13 mouse cellular contexts compared by ENCODE assay signal in genomic region chr2:120098781-120099202, GRCm38 (mm10). TPM values are rescaled to one million over a fixed set of nuclear protein-coding genes. Genes with fewer than 3 reads are reported as not detected.
A peak's percentile ranks its signal among the peaks of the same experiment; 100 is the strongest.
DNase-seq lines count a peak whose midpoint lies in the region; ATAC-seq and TF ChIP-seq lines count a peak whose summit lies in the region.
"Had no signal": no experiment of that assay in that cellular context is flagged by ENCODE, and none has a peak within 500 bp of the region (broad histone marks: within the 10 kb centered on the region; RNA-seq: fewer than 3 reads in every experiment).

No protein-coding gene starts in this region.

- TF ChIP-seq POLR2A in embryonic fibroblast, embryonic 13.5 days (IDR thresholded peaks at IDR 0.05; ENCODE audit: low read depth, low read length), result no peak

- no peak for DNase-seq in lung, postnatal 36 days
- DNase-seq in adrenal gland, adult 8-10 months, result no peak
- no peak for DNase-seq in ovary, postnatal 14 days (ENCODE audit: low spot score)
- DNase-seq: kidney, adult 9 months; layer of hippocampus, postnatal 36 days; liver, embryonic 13.5 days; thymus, adult 18-20 months had no signal

- H3K27ac ChIP-seq in lung, embryonic 15.5 days, result peak overlapping the region; percentile 71
- H3K27ac ChIP-seq in embryonic fibroblast, embryonic 13.5 days (ENCODE audit: insufficient read depth, low read length), result peak overlapping the region; percentile 59
- peak overlapping the region; percentile 96 for H3K27ac ChIP-seq in heart, embryonic 15.5 days
- H3K27ac ChIP-seq in stomach, embryonic 14.5 days (ENCODE audit: low read length), result peak overlapping the region; percentile 62; the same call in 1 of the 2 replicates
- H3K27ac ChIP-seq: liver, embryonic 13.5 days had no signal

- no peak for TF ChIP-seq CTCF in embryonic fibroblast, embryonic 13.5 days (IDR thresholded peaks at IDR 0.05; ENCODE audit: borderline replicate concordance, insufficient read depth, low read length)

- H3K4me2 ChIP-seq in lung, embryonic 15.5 days, result no peak overlapping the region
- H3K4me2 ChIP-seq in heart, embryonic 15.5 days, result peak overlapping the region; percentile 11; the same call in 1 of the 2 replicates
- H3K4me2 ChIP-seq in stomach, embryonic 14.5 days (replicated peaks; ENCODE audit: low read depth, low read length), result no peak overlapping the region
- H3K4me2 ChIP-seq: liver, embryonic 13.5 days had no signal

- peaks cover 5% of the 10 kb centered on the region; the same call in 1 of the 2 replicates for H3K36me3 ChIP-seq in lung, embryonic 15.5 days
- H3K36me3 ChIP-seq in heart, embryonic 15.5 days, result peaks cover 17% of the 10 kb centered on the region; the same call in 1 of the 2 replicates
- peaks cover 5% of the 10 kb centered on the region; the same call in 1 of the 2 replicates for H3K36me3 ChIP-seq in stomach, embryonic 14.5 days (ENCODE audit: control insufficient read depth, insufficient read depth, low read length)

- H3K9me3 ChIP-seq in lung, embryonic 15.5 days, result no peaks in the 10 kb centered on the region
- H3K9me3 ChIP-seq in heart, embryonic 15.5 days (replicated peaks), result no peaks in the 10 kb centered on the region
- no peaks in the 10 kb centered on the region for H3K9me3 ChIP-seq in stomach, embryonic 14.5 days (ENCODE audit: control insufficient read depth, low read depth, low read length)
- H3K9me3 ChIP-seq: liver, embryonic 13.5 days had no signal

- no peak overlapping the region for H3K9ac ChIP-seq in lung, embryonic 15.5 days
- H3K9ac ChIP-seq in heart, embryonic 15.5 days, result peak overlapping the region; percentile 34; the same call in 1 of the 2 replicates
- H3K9ac ChIP-seq in stomach, embryonic 14.5 days (replicated peaks; ENCODE audit: low read depth, low read length), result no peak overlapping the region
- H3K9ac ChIP-seq: liver, embryonic 13.5 days had no signal

- ATAC-seq in lung, embryonic 15.5 days (ENCODE audit: borderline replicate concordance, extremely low read depth, low FRiP score, low TSS enrichment), result 0 out of 2 replicates have a peak, but pooled peaks have one; percentile 17
- peak; percentile 86 for ATAC-seq in heart, embryonic 15.5 days (replicated peaks; ENCODE audit: insufficient number of reproducible peaks, insufficient read depth, low FRiP score, low read depth)
- ATAC-seq in stomach, embryonic 14.5 days (ENCODE audit: insufficient number of reproducible peaks, insufficient read depth, low FRiP score, low read depth), result no peak
- ATAC-seq: activated CD4-positive, CD25-positive, alpha-beta regulatory T cell, adult 4 months; forebrain, embryonic 14.5 days had no signal

- no peak overlapping the region for H3K4me3 ChIP-seq in lung, embryonic 15.5 days
- H3K4me3 ChIP-seq in embryonic fibroblast, embryonic 13.5 days (ENCODE audit: insufficient read depth, low read length), result no peak overlapping the region
- H3K4me3 ChIP-seq in heart, embryonic 15.5 days, result no peak overlapping the region
- no peak overlapping the region for H3K4me3 ChIP-seq in stomach, embryonic 14.5 days (ENCODE audit: low read depth, low read length)
- H3K4me3 ChIP-seq: liver, embryonic 13.5 days had no signal

- H3K27me3 ChIP-seq in lung, embryonic 15.5 days, result no peaks in the 10 kb centered on the region
- H3K27me3 ChIP-seq in heart, embryonic 15.5 days, result no peaks in the 10 kb centered on the region
- no peaks in the 10 kb centered on the region for H3K27me3 ChIP-seq in stomach, embryonic 14.5 days (ENCODE audit: control insufficient read depth, insufficient read depth, low read length)
- H3K27me3 ChIP-seq: liver, embryonic 13.5 days had no signal

- 21% methylated on average over 8 of the region's 8 CpGs for WGBS in lung, embryonic 15.5 days
- 13% methylated on average over 8 of the region's 8 CpGs for WGBS in heart, embryonic 15.5 days
- WGBS in stomach, embryonic 14.5 days, result 37% methylated on average over 8 of the region's 8 CpGs

- peaks cover 40% of the 10 kb centered on the region for H3K4me1 ChIP-seq in lung, embryonic 15.5 days
- peaks cover 24% of the 10 kb centered on the region for H3K4me1 ChIP-seq in embryonic fibroblast, embryonic 13.5 days (ENCODE audit: control insufficient read depth, insufficient read depth, low read length)
- peaks cover 60% of the 10 kb centered on the region for H3K4me1 ChIP-seq in heart, embryonic 15.5 days (replicated peaks)
- H3K4me1 ChIP-seq in stomach, embryonic 14.5 days (ENCODE audit: control insufficient read depth, insufficient read depth, low read length), result peaks cover 23% of the 10 kb centered on the region

RNA-seq across cellular contexts. Expression of gene Ehd4, which starts 55.6 kb away (rescaled TPM):
- 89.4 and 96.5 TPM in 2 replicates for polyA plus RNA-seq in lung, embryonic 15.5 days (2015; fragmentation: Nextera tagmentation; extraction: Ambion mirVana)
- 19.5 and 22.9 TPM in 2 replicates for polyA plus RNA-seq in embryonic fibroblast, embryonic 13.5 days (2011; ENCODE audit: insufficient read length, low read depth, missing spikeins)
- polyA plus RNA-seq in heart, embryonic 15.5 days (2015; fragmentation: Nextera tagmentation; extraction: Ambion mirVana), result 164 and 188 TPM in 2 replicates
- polyA plus RNA-seq in stomach, embryonic 14.5 days (2014; fragmentation: Nextera tagmentation; extraction: Ambion mirVana), result 32.8 and 34.0 TPM in 2 replicates
- 10 to 100 TPM; 44.4 to 84.5 (median 63.0) TPM for total RNA-seq in adrenal gland, adult 8-10 months (2022)
